Mouse (Mus musculus): ENCODE results near the gene Kcnd3.
A peak's percentile ranks its signal among the peaks of the same experiment; 100 is the strongest.

Kcnd3 gene

DNA sequence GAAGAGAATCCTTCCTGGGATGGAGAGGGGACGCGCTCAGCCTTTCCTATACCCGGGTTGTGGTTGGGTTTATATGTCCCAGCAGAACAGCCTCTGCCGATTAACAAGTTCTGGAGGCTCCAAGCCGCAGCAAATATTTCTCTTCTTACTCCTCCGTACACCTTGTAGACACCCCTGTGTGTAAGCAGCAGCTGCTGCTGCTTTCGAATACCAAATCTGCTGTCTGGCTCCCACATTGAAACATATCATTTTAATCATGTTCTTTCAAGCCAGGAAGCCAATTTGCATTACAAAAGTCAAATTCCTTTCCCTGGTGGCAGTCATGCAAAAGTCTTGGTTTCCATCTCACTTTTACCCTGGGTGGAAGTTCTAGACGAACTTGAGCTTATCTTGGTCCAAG, 76.7 kb downstream of the Kcnd3 start:
- no peak for DNase-seq (ENCODE audit: low spot score in 2 of 2)

DNA sequence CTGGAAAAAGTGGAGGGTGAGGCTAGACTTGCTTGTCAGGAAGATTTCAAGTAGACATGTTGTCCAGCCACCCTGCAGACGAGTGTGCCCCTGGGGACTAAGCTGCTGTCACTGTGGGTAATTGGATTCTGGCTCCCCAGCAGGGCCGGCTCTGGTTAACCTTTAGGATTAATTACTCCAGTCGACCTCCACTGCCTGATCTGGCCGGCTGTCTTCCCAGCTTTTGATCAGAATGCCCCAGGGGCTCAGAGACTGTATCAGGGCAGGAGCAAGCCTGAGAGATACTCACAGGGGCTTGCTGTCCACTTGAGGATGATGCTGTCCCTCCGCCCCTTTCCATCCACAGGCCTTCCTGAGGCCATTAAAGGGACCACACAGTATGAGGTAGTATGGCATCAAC, 77.6 kb downstream of the Kcnd3 start:
- no peak for DNase-seq (ENCODE audit: low spot score in 2 of 2)

DNA sequence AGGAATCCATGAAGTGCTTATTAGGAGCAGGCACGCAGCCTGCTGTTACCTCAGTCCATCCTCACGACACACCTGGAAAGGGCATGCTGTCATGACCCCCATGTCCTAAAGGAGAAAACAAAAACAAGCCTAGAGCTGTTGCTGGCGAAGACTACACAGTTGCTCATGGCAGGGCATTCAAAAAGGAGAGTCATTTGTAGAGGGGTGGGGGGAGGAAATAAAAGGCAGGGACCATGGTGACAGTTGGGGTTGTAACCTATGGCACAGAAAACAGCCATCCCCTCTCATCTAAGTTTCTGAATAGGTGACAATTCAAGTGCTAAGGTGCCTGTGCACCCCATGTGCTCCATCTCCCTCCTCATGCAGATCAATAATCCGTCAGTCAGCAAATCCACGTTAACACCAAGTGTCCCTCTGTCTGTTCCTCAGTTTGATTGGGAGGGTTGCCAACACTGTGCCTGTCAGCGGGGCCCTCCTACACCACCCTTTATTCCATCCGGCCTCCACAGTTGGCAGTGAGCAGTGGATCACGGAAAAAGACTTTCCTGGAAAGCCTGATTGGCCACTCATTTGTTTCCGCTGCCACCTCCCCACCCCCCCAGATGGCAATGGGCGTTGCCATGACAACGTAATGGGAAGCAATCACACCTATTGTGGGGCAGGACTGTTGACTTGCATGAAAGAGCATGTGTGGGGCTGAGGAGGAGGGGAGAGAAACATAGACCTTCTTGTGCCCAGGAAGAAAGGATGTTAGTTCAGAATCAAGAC, 78.4 kb downstream of the Kcnd3 start:
- DNase-seq (ENCODE audit: low spot score in 2 of 2), result peak; percentile 70 to 85

GRCm38 (mm10) chr3:105538406-105538805, 86.3 kb downstream of the Kcnd3 start:
- no peak for DNase-seq (ENCODE audit: low spot score in 2 of 2)

DNA sequence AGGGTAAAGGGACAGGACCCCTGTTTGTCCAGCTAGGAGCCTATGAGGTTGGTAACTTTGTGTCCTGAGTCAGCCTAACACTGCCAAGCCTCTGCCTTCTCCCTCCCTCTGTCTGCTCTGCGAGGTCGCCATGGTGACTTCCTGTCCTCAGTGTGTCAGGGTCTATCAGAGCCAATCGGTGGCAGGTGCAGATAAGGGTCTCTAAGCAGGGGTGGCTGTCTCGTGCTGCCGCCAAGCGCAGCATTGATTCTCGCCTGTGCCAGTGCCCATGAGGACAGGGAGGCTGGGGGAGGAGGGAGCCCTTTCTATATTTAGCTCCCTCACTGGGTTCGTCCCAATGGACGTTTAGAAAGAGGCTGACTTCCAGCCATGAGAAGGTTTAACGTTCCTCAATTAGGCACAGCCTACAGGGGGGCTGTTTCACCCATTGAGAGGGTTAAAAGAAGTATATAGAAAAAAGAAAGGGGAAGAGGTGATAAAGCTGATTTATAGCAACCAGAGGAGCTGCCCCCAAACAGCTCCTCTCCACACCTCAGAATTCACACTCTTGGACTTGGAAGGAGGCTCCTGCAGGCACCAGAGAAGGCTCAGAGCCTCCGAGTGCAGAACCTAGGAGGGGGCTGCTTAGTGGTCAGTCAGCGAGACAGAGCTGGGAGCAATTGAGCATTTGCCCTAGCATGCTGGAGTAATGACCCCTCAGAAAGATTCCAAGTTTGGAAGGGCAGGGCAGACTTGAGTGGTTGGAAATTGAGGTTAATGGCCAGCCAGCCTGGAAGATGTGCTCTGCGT, 86.9 kb downstream of the Kcnd3 start:
- DNase-seq (ENCODE audit: low spot score in 2 of 2), result peak in 1 of 2 experiments; percentile 34

GRCm38 (mm10) chr3:105542741-105543140, 90.6 kb downstream of the Kcnd3 start:
- DNase-seq (ENCODE audit: low spot score in 2 of 2), result no peak

GRCm38 (mm10) chr3:105544106-105544505, 92.0 kb downstream of the Kcnd3 start:
- no peak for DNase-seq (ENCODE audit: low spot score in 2 of 2)

- DNase-seq (ENCODE audit: low spot score in 2 of 2), result no peak
These were observed 94.5 kb downstream of the Kcnd3 start for GRCm38 (mm10) chr3:105546611-105547071.

DNA sequence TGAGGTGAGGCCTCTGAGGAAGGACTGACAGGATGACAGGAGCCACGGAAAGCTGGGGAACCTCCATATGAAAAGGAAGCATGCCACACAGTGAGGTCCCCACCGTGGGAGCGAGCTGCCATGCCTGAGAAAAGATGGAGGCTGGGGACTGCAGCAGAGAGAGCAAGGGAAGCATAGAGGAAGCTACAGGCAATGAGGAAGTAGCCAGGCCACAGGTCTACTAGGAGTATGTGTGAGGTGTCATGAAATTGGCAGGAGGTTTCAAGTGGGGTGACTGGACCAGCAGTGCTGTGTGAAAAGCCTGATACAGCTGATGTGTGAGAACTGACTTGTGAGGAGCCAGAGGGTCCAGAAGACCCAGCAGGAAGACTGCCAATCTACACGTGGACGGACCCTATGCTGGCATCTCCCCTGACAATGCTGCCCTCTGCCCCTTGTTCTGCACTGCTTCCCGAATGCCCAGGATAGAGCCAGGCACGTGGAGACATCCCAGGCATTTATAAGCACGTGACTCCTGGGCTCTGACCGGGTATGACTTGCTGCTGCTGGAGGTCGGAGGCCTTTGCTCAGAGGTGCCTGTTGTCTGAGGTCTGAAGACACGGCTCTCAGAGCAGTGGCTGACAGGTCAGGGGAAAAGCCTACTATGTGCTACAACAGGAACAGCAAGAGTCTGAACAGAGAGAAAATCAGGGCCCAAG, 96.1 kb downstream of the Kcnd3 start:
- no peak for DNase-seq (ENCODE audit: low spot score in 2 of 2)

DNA sequence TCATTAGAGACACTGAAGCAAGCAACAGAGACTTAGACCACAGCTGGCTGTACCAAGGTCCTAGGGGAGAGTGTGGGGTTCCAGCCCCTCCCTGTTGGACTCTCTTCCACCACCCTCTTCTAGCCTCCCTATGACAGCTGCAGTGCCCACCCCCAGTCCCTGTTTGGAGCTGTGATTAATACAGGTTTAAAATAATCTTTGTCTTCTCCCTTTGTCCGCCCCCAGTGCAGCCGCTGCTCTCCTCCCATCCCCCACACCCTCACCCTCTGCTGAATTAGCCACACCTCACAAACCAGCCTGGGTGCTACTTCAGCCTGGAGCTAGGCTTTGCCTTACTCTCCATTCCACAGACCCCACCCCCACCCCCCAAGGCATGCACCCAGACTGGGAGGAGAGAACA, 107.3 kb downstream of the Kcnd3 start:
- DNase-seq (ENCODE audit: low spot score in 2 of 2), result no peak

- DNase-seq (ENCODE audit: low spot score in 2 of 2), result no peak
These were observed 114.8 kb downstream of the Kcnd3 start for GRCm38 (mm10) chr3:105566973-105567372.

DNA sequence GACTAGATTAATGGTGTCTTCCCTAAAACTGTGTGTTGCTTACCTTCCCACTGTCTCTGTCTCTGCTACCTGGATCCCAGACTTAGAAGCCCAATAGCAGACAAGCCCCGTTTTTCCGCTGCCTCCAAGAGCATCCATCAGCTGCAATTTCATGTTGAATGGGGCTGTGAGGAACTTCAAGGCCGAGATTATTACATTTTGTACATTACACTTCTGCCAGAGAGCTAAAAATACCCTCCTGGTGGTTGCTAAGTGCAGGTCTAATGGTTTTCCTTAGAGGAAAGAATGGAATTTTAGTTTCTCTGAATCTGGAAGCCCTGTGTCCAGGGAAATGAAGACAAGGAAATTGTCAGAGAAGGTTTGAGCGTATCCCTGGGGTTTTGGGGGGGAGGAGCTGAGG, 115.3 kb downstream of the Kcnd3 start:
- DNase-seq (ENCODE audit: low spot score in 2 of 2), result no peak

- DNase-seq (ENCODE audit: low spot score in 2 of 2), result no peak
These were observed 116.3 kb downstream of the Kcnd3 start for GRCm38 (mm10) chr3:105568403-105568802.

- no peak for DNase-seq (ENCODE audit: low spot score in 2 of 2)
These were observed 116.7 kb downstream of the Kcnd3 start for GRCm38 (mm10) chr3:105568851-105569250.

GRCm38 (mm10) chr3:105569310-105569752, 117.2 kb downstream of the Kcnd3 start:
- DNase-seq (ENCODE audit: low spot score in 2 of 2), result no peak

GRCm38 (mm10) chr3:105569950-105570349, 117.8 kb downstream of the Kcnd3 start:
- no peak for DNase-seq (ENCODE audit: low spot score in 2 of 2)

DNA sequence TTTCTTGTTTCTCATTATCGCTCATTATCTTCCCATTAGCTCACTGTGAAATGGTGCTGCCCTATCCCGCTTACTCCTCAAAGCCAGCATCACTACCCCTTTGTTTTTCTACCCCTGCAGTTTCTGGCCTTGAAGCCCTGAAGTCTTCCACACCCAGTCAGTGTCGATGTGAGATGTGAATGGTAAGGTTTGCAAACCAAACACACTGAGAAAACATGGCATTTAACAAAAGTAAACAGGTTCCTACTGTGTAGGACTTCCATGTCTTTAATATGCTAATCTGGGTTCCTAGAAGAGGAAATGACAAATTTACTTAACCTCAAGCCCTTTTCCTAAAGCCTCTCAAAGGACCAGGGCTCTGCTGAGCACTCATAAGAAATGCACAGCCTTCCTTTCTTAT, 118.7 kb downstream of the Kcnd3 start:
- no peak for DNase-seq (ENCODE audit: low spot score in 2 of 2)

GRCm38 (mm10) chr3:105571944-105572343, 119.8 kb downstream of the Kcnd3 start:
- DNase-seq (ENCODE audit: low spot score in 2 of 2), result no peak

DNA sequence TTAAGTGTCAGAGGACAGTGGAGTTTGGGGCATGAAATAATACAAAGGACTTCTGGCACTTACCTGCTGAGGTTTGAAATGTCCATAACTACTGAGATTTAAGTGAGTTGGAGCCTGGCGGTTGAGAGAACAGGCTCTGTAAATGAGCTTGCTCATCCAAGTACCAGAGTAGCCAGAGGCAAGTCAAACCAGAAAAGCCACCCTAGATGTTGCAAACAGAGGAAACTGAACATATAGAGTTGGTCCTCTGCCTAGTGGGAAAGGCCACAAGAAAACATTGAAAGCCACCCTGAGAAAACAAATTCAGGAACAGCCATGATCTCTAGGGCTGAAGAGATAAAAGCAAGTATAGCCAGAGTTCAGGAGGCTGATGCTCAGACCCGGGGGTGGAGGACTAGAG, 121.0 kb downstream of the Kcnd3 start:
- DNase-seq (ENCODE audit: low spot score in 2 of 2), result no peak

DNA sequence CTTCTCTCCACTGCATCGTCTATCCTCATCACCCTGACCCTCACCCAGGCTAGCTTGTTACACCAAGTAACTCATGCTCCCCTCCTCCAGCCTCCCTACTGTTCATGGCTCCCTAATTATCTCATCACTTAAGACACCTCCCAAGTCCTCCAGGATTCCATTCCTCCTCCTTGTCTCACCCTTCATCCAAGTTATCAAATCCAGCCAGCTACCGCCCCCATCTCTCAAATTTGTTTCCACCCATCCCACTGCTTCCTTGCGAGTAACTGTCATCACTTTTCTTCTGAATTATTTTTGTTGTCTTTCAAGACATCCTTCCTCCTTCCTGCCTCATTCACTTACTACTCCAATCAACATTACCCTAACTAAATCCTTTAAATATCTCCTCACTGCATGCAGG, 126.2 kb downstream of the Kcnd3 start:
- no peak for DNase-seq (ENCODE audit: low spot score in 2 of 2)

DNA sequence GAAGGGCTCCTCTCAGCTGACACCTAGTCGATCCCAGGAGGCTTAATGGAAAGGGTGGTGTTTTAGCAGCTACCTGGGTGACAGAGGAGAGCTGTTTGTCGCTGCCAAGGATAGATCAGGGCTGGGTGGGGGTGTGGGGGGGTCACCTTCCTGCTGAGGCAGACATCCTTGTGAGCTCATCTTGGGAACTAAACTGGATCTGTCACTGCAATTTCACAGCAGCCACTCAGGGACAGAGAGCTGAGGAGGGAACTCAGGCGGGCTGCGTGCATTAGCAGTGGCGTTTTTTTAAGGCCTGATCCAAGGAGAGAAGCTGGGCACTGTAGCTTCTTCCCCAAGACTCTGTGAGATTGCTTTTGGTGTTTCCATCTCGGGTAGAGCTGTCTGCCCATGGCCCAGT, 129.0 kb downstream of the Kcnd3 start:
- no peak for DNase-seq (ENCODE audit: low spot score in 2 of 2)

DNA sequence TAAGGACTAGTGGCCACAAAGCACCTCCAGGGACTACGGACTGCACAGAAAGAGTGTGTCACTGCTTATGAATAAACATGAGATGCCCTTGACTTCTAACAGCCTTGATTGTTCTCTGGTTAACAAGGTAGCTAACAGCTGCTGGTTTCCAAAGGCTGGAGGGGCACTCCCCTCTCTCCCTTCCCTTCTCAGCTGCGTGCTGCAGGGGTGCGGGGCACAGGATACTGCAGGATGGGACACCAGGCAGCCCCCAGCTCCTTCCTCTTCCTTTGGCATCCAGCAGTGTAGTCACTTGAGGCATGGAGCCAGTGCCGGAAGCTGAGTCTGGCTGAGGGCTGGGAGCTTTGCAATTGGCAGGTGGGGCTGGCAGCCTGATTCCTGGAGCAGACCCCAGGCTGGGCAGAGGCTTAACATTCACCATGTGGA, 133.6 kb downstream of the Kcnd3 start:
- peak in 1 of 2 experiments; percentile 54 for DNase-seq (ENCODE audit: low spot score in 2 of 2)
